Mouse (Mus musculus) G1E (cell line): Measurements from ENCODE around the gene Acrbp.

Source experiments
- CTCF ChIP-seq: IDR thresholded peaks from 2 replicates; pipeline ENCODE4 v1.5.1; 2012; ENCODE audit warnings: low read depth, low read length, inconsistent platforms, mixed read lengths
- TAL1 ChIP-seq: conservative IDR thresholded peaks from 2 replicates; pipeline ENCODE4 v1.6.1; 2012; ENCODE audit warnings: low read depth, low read length, inconsistent platforms, mixed read lengths

- TF ChIP-seq CTCF (no peak), TAL1 (no peak)
These were observed 17.9 kb upstream of the Acrbp start for GRCm38 (mm10) chr6:125031604-125032003.
